Mouse (Mus musculus) 3134 (cell line): ENCODE data around the gene Gp9.

Experiments used
- DNase-seq: peaks from one replicate; pipeline ENCODE4 v3.0.0-alpha.2; 2011; ENCODE audit warnings: low spot score; ENCODE audit not compliant: insufficient read length; ENCODE audit errors: extremely low read depth

Gene Gp9

DNA sequence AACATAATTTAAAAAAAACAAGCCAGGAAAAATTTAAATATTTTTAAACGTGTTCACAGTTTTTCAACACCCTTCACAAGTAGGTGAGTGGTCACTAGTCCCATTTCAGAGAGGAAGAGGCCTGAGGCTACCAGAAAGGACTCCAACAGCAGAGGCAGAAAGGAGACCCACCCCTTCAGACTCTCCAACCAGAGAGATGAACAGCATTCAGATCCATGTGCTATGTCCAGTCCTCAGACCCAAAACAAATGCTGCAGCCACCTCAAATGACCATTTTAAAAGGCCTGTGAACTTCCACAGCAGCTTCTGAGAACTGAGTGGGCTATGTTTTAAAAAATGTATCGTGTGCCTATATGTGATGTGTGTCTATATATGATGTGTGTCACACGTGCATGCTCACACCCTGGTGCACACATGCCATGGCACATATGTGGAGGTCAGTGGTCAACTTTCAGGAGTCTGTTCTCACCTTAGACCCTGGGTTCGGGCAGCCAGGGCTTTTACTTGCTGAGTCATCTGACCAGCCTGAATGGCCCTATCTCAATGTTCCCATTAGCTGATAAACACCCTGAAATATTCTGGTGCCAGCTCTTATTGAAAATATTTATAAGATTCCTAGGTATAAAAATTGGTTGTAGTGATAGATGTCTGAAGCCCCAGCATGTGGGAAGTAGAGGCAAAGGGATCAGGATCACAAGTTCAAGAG lies 30.0 kb downstream of the Gp9 start:
- no peak for DNase-seq

DNA sequence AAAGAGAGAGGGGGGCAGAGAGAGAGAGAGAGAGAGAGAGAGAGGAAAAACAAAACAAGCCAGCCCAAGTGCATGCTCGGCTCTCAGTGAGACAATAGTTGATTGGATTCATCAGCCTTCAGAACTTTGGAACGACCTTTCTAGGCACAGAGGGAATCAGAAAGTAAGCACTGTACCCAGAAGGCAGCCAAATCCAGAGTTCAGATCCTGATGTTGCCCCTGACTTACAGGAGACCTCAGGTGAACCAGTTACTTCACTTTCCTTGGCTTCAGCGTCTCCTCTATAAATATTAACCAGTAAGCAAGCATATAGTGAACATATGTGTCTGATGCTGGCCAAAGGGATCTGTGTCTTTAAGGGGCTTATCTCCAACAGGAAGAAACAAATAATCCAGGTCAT lies 30.6 kb downstream of the Gp9 start:
- no peak for DNase-seq

DNA sequence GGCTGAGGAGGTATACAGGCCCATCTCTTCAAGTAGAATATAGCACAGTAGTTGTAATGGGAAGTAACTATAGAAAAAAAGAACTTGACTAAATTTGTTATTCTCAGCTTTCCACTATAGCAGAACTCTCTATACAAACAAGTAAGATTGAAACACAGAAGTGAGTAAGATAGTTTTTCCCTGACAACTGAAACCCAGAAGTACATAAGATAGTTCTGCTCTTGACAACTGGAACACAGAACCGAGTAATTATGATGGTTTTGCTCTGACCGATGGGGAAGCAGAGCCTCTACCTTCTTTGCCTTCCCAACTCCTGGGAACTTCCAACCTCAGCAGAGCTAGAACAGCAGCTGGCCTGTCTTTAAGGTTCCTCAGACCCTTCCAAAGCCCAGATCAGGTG lies 31.3 kb downstream of the Gp9 start:
- DNase-seq = no peak

DNA sequence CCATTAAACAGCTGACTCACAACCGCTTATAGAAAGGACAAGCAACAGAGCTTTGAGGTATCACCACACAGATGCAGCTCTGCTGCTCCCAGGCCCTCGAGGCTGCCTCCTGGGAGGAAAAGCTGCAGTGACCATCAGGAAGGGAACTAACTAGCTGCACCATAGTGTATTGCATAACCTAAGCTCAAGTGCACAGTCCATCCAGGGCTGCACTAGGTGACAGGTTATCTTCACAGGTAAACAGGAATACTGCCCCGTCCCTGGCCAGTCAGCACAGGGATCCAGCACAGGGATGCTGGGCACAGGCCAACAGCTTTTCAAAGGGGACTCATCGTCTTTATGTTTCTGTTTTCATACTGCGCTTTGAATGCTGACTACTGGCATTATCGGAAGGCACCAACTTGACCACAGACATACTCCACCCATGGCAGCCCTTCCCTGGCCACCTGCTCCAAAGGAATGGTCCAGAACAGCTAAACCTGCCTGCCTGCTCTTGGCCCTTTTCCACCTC lies 31.8 kb downstream of the Gp9 start:
- DNase-seq = no peak

DNA sequence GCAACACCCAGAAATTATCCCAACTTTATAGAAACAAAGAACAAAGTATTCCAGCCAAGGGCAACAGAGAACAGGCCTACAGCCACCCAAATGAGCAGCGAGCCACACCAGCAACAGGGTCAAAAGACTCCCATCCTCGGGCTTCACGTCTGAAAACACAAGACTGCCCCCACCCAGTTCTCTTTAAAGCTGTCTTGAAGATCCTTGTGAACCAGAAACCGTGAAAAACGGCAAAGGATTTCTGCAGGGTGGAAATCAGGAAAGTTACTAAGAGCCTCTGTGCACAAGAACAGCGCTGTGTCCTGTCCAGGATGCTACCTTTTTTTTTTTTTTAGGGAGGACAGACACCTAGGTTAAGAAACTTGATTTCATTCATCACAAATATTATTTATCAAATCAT lies 32.4 kb downstream of the Gp9 start:
- DNase-seq = no peak

DNA sequence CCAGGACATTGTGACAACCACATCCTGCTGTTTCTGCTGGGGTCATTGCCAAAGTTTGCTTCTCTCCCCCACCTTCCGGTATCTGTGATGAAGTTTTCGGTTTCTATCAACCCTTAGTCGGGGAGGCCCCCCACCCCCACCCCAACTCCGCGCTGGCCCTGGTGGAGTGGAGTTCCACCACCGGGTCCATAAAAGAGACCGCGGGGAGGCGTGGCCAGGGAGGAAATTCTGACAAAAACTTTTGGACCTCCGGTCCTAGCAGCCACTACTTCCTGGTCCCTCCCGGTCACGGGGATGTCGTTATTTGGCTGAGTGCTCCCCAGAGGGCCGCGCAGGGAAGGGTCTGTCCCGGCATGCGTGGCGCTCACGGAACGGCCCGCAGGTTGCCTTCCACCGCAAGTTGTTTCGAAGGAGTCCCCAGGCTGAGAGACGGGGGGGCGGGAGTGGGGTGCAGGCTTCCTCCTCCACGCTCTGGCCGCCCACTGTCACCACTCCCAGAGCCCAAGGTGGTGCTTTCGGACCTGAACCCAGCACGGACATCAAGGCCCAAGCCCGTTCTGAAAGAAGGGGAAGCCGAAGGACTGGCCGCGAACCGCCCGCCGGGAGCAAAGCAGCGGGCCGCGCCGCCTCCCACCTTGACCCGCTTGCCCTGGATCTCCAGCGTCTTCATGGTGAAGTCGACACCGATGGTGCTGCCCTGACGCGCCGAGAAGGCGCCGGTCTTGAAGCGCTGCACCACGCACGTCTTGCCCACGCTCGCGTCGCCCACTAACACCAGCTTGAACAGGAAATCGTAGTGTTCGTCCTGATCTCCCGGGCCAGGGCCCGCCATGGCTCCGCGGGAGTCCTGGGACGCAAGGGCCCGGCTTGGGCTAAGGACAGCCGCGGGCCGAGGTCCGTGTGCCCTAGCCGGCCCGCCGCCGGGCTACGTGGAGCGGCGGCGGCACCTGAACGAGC lies 33.1 kb downstream of the Gp9 start:
- DNase-seq = peak; percentile 79

DNA sequence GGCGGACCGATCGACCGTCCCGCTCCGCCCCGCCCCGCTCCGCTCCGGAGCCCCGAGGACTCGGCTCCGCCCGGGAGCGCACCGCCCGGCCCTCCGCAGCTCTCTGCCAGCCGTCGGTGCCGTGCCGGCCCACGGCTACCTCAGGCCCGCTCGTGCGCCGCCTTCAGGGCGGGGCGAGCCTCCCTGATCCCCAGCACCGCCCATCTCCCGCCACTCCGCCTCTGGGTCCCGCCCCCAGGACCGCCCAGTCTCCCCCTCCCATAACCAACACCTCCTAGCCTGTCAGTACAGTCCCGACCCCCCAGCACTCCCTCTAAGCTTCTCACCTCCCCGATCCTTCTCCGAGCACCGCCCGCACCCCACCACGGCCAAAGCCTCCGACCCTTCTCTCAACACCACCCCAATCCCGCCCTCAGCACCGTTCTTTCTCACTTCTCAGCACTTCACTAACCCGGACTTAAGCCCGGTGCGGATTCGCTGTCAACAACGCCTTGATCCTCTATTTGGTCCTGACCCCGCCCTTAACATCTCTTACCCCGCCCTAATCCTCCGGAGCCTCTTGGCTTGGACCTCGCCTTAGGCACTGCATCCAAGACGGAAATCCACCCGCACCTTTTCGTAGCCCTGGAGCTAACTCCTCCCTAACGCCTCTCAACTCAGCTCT lies 33.9 kb downstream of the Gp9 start, which contains the start of gene Rab43:
Gene Rab43 (minus strand): TSS at position 490 of the 664 bp plus-strand sequence.
- DNase-seq = peak; percentile 93

DNA sequence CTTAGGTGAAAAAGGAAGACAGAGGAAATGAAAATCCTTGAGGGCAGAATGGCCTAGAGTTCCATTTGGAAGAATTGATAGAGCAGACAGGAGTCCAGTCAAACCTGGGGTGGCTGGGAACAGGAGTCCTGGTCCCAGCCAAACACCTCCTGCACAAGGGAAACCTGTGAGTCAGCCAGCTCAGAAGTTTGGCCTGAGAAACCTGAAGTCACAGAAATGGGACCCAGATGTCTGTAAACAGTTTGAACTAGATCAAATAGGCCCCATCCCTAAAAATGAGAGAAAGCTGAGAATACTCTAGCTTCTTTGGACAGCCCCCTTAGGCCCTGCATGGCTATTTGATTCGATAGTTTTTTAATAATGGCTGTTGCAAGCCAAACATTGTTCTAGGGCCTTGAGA lies 34.8 kb downstream of the Gp9 start:
- no peak for DNase-seq

DNA sequence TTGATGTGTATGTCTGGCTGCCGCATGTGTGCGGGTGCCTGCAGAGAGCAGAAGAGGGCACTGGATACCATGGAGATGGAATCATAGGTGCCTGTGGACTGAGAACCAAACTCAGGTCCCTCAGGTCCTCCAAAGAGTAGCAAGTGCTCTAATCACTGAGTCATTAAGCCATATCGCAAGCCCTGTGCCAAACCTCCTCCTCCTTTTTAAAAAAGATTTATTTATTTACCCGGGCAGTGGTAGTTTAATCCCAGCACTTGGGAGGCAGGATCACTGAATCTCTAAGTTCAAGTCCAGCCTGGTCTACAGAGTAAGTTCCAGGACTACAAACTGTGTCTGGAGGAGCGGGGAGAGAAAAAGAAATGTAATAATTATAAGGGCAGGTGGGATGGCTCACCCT lies 36.6 kb downstream of the Gp9 start:
- DNase-seq = no peak

DNA sequence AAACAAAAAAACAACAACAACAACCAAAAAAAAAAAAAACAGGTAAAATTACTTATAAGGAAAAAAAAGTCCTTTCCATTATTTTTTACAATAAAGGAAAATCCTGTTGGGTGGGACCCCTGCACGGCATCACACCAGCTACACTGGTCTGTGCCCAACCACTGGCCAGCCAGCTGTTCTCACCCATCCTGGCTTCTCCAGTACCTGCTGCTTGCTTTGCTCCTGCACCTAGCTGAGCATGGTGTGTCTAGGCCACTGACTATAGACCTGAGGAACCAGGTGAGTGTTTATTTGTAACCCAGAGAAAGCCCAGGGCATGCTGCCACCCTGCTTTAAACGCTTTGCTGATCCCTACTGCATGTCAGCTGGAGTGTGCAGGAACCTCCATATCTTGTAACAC lies 42.5 kb downstream of the Gp9 start:
- no peak for DNase-seq
